30 mouse cellular contexts compared by ENCODE assay signal in the genomic region with DNA sequence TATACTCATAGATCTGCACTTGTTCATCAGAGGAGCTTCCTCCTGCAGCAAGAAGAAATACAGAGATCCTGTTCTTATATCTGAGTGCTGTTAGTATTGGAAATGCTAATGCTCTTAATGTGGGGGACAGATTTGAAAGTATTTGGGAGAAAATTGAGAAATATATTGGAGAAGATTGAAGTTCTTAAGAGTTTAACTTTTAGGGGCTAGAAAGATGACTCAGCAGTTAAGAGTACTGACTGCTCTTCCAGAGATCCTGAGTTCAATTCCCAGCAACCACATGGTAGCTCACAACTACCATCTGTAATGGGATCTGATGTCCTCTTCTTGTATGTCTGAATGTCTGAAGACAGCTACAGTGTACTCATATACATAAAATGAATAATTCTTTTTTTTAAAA.
"Had no signal": no experiment of that assay in that cellular context is flagged by ENCODE, and none has a peak within 500 bp of the region (broad histone marks: within the 10 kb centered on the region; RNA-seq: fewer than 3 reads in every experiment).

No protein-coding gene starts in this region.

- H3K4me3 ChIP-seq: limb, embryonic 10.5 days; limb, embryonic 12.5 days; limb, embryonic 13.5 days; limb, embryonic 15.5 days; liver, embryonic 12.5 days; liver, embryonic 13.5 days; liver, embryonic 15.5 days; lung, embryonic 15.5 days; megakaryocyte, embryonic 14.5 days; midbrain, embryonic 10.5 days; midbrain, embryonic 12.5 days; midbrain, embryonic 13.5 days; midbrain, embryonic 15.5 days; myocyte; neural tube, embryonic 12.5 days had no signal

- H3K4me1 ChIP-seq: limb, embryonic 10.5 days; limb, embryonic 12.5 days; limb, embryonic 13.5 days; limb, embryonic 15.5 days; lung, embryonic 15.5 days; midbrain, embryonic 10.5 days; midbrain, embryonic 12.5 days; midbrain, embryonic 13.5 days; midbrain, embryonic 15.5 days; neural tube, embryonic 12.5 days had no signal

- H3K9ac ChIP-seq: limb, embryonic 12.5 days; limb, embryonic 13.5 days; limb, embryonic 15.5 days; liver, embryonic 12.5 days; liver, embryonic 13.5 days; liver, embryonic 14.5 days; liver, embryonic 15.5 days; liver, postnatal 0 days; lung, embryonic 14.5 days; lung, embryonic 15.5 days; midbrain, embryonic 12.5 days; midbrain, embryonic 13.5 days; midbrain, embryonic 15.5 days; neural tube, embryonic 12.5 days had no signal

- H3K36me3 ChIP-seq: limb, embryonic 10.5 days; limb, embryonic 12.5 days; limb, embryonic 13.5 days; limb, embryonic 15.5 days; liver, embryonic 12.5 days; liver, embryonic 13.5 days; liver, embryonic 15.5 days; lung, embryonic 15.5 days; midbrain, embryonic 10.5 days; midbrain, embryonic 12.5 days; midbrain, embryonic 13.5 days; midbrain, embryonic 15.5 days; neural tube, embryonic 12.5 days had no signal

- H3K27me3 ChIP-seq: limb, embryonic 12.5 days; limb, embryonic 13.5 days; limb, embryonic 15.5 days; liver, embryonic 12.5 days; liver, embryonic 13.5 days; liver, embryonic 15.5 days; lung, embryonic 15.5 days; megakaryocyte, embryonic 14.5 days; midbrain, embryonic 12.5 days; midbrain, embryonic 13.5 days; midbrain, embryonic 15.5 days; neural tube, embryonic 12.5 days had no signal

- H3K4me2 ChIP-seq: limb, embryonic 12.5 days; limb, embryonic 13.5 days; limb, embryonic 15.5 days; liver, embryonic 11.5 days; liver, embryonic 12.5 days; liver, embryonic 13.5 days; liver, embryonic 15.5 days; lung, embryonic 14.5 days; lung, embryonic 15.5 days; midbrain, embryonic 11.5 days; midbrain, embryonic 12.5 days; midbrain, embryonic 13.5 days; midbrain, embryonic 15.5 days; neural tube, embryonic 12.5 days had no signal

- H3K27ac ChIP-seq: limb, embryonic 10.5 days; limb, embryonic 12.5 days; limb, embryonic 13.5 days; limb, embryonic 15.5 days; liver, embryonic 12.5 days; liver, embryonic 14.5 days; liver, embryonic 15.5 days; lung, embryonic 15.5 days; macrophage; midbrain, embryonic 10.5 days; midbrain, embryonic 12.5 days; midbrain, embryonic 13.5 days; midbrain, embryonic 15.5 days; neural tube, embryonic 12.5 days had no signal

- DNase-seq: left cerebral cortex, postnatal 4 days; liver; liver, embryonic 13.5 days; liver, postnatal 0 days; lung, adult 18-20 months; lung, adult 2 months; lung, embryonic 14.5 days; lung, postnatal 10 days; lung, postnatal 14 days; lung, postnatal 36 days; lung, postnatal 4 days; midbrain, embryonic 14.5 days had no signal

- H3K9me3 ChIP-seq: limb, embryonic 10.5 days; limb, embryonic 12.5 days; limb, embryonic 13.5 days; limb, embryonic 15.5 days; liver, embryonic 12.5 days; liver, embryonic 13.5 days; liver, embryonic 15.5 days; lung, embryonic 15.5 days; megakaryocyte, embryonic 14.5 days; midbrain, embryonic 10.5 days; midbrain, embryonic 12.5 days; midbrain, embryonic 13.5 days; midbrain, embryonic 15.5 days; neural tube, embryonic 12.5 days had no signal
